Mouse (Mus musculus) midbrain, embryonic 11.5 days (tissue): Measurements from ENCODE around the gene Spag17. TPM values are rescaled to one million over a fixed set of nuclear protein-coding genes. Genes with fewer than 3 reads are reported as not detected.

Experiments
- ATAC-seq: fragments of 200-750 bp; cut with Nextera tagmentation; 2 replicates; pipeline ENCODE4 v1.8.0; 2017; ENCODE audit warnings: moderate TSS enrichment, moderate library complexity; ENCODE audit not compliant: low FRiP score
- DNase-seq: peaks from one replicate; pipeline ENCODE4 v3.0.0; 2015; ENCODE audit warnings: low spot score; ENCODE audit errors: missing footprints
- H3K27ac ChIP-seq: fragments of 300-500 bp; sonication (generic); 2 replicates; pipeline ENCODE4 v1.5.1; 2014; ENCODE audit warnings: low read depth, low read length
- H3K27me3 ChIP-seq: fragments of 300-500 bp; sonication (generic); 2 replicates; pipeline ENCODE4 v1.6.1; 2014; ENCODE audit warnings: mild to moderate bottlenecking, low read length, moderate library complexity, mixed read lengths; ENCODE audit not compliant: control insufficient read depth, insufficient read depth
- H3K36me3 ChIP-seq: fragments of 300-500 bp; sonication (generic); 2 replicates; pipeline ENCODE4 v1.6.1; 2014; ENCODE audit warnings: mild to moderate bottlenecking, low read length, moderate library complexity, mixed read lengths; ENCODE audit not compliant: control insufficient read depth, insufficient read depth
- H3K4me1 ChIP-seq: fragments of 300-500 bp; sonication (generic); 2 replicates; pipeline ENCODE4 v1.6.1; 2014; ENCODE audit warnings: low read length; ENCODE audit not compliant: control insufficient read depth, insufficient read depth
- H3K4me2 ChIP-seq: fragments of 300-500 bp; sonication (generic); 2 replicates; pipeline ENCODE4 v1.6.1; 2014; ENCODE audit warnings: mild to moderate bottlenecking, moderate library complexity
- H3K4me3 ChIP-seq: fragments of 300-500 bp; sonication (generic); 2 replicates; pipeline ENCODE4 v1.5.1; 2014; ENCODE audit warnings: low read depth, low read length
- H3K9ac ChIP-seq: fragments of 300-500 bp; sonication (generic); 2 replicates; pipeline ENCODE4 v1.6.1; 2014; ENCODE audit warnings: low read length
- H3K9me3 ChIP-seq: fragments of 300-500 bp; sonication (generic); 2 replicates; pipeline ENCODE4 v1.6.1; 2016; ENCODE audit warnings: low read length; ENCODE audit not compliant: control insufficient read depth
- WGBS: fragments of 180-500 bp; shearing (Covaris S2); extraction: QIAGEN DNeasy Blood & Tissue Kit; methylation state at CpG from one replicate; pipeline ENCODE4 v1.1.7; 2014; 5-methylcytosine and 5-hydroxymethylcytosine counted together
- polyA plus RNA-seq: library from polyadenylated mRNA; unstranded; fragments of >200 nt; fragmentation: Nextera tagmentation; extraction: Ambion mirVana; gene quantifications from 2 replicates; pipeline ENCODE4 v1.2.1, GENCODE M21; 2014

The Spag17 gene
- polyA plus RNA-seq, 1 experiment from 2014 or later, result 0.18 TPM

DNA sequence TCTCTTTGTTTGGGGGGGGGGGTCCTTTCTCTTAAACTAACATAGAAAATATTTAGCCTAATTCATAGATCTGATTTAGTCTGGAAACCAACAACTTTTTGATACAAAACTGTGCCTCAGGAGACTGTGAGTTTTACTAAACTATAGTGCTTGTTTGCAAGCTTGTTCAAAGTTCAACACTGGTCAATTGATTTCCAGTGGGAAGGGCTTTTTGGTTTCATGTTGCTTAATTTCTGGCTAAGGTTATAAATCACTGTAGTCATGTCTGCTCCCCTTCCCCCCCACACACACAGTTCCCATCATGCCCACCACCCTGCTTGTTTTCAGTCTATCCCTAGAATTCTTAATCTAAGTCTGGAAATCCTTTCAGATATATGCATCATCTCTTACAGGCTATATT is 279.8 kb downstream of the Spag17 start:
- H3K9ac ChIP-seq, result no peak overlapping the region
- peaks cover 6% of the 10 kb centered on the region for H3K4me1 ChIP-seq
- no peak overlapping the region for H3K4me3 ChIP-seq
- no peak for ATAC-seq
- H3K27me3 ChIP-seq, result no peaks in the 10 kb centered on the region
- H3K27ac ChIP-seq, result no peak overlapping the region
- no peaks in the 10 kb centered on the region for H3K36me3 ChIP-seq
- no peaks in the 10 kb centered on the region for H3K9me3 ChIP-seq
- DNase-seq, result no peak
- H3K4me2 ChIP-seq, result no peak overlapping the region

DNA sequence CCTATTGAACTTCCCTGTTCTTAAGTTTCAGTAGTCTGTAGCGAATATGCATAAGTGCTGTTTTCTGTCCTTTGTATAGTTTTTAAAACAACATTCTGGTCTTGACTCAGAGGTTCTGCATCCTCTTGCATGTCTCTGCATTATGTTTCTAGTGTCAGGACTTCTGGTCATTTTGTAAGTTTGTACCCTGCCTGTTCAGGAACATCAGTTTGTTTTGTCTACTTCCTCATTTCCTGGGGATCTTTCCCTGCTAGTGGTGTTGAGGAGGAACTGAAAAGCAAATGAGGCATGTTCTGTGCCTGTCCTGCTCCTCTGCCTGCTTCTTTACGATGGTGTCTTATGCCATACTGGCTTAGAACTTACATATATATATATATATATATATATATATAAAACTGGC is 290.8 kb downstream of the Spag17 start:
- Histone ChIP-seq H3K4me1 (no peaks in the 10 kb centered on the region), H3K4me2 (no peak overlapping the region), H3K9ac (no peak overlapping the region), H3K4me3 (no peak overlapping the region), H3K27ac (no peak overlapping the region), H3K36me3 (no peaks in the 10 kb centered on the region), H3K27me3 (no peaks in the 10 kb centered on the region), H3K9me3 (no peaks in the 10 kb centered on the region)
- ATAC-seq (no peak), DNase-seq (no peak)
- WGBS, result 97% methylated on average over 2 of the region's 2 CpGs

DNA sequence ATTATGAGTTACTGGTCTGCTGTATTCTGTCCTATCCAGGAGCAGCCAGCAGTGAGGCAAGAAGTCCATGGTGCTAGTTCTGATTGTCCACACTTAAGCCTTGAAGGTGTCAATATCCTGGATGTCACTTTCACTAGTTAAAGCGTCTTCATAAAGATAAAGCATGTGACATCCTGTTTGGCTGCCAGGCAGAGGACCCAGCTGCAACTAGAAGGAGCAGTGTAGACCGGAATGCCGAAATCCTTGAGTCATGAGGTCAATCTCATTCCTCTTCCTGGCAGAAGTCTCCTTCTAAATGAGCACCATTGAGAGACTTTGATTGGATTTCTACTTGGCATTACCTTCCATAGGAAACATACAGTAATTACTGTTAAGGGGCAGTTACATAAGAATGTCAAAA is 295.3 kb downstream of the Spag17 start:
- Histone ChIP-seq H3K4me1 (no peaks in the 10 kb centered on the region), H3K4me3 (no peak overlapping the region), H3K27me3 (no peaks in the 10 kb centered on the region), H3K9ac (no peak overlapping the region), H3K27ac (no peak overlapping the region), H3K4me2 (no peak overlapping the region), H3K9me3 (no peaks in the 10 kb centered on the region), H3K36me3 (no peaks in the 10 kb centered on the region)
- 90% methylated on average over 3 of the region's 3 CpGs for WGBS
- ATAC-seq (no peak), DNase-seq (no peak)

DNA sequence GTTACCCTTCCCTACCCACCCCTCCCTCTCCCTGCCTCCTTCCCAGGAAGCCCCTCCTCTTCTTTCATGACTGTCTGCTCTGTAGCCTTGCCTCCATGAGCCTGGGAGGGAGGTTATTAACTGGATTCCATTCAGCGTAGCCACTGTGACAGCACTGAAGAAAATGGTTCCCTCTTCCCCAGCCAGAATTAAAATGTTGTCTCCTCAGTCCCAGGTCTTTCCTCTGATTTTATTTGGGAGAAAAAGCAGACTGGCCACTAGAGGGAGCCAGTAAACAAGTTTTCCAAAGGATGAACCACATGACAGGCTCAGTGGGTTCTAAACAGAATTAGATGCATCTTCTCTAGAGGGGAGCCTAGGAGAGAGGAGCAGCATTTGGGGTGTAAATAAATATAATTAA is 304.2 kb downstream of the Spag17 start:
- no peaks in the 10 kb centered on the region for H3K36me3 ChIP-seq
- H3K4me3 ChIP-seq, result no peak overlapping the region
- WGBS, result 58% methylated on average over 1 of the region's 1 CpGs
- no peaks in the 10 kb centered on the region for H3K4me1 ChIP-seq
- H3K4me2 ChIP-seq, result no peak overlapping the region
- H3K27me3 ChIP-seq, result no peaks in the 10 kb centered on the region
- ATAC-seq, result peak; percentile 84
- peak; percentile 96 for DNase-seq
- H3K9ac ChIP-seq, result no peak overlapping the region
- no peaks in the 10 kb centered on the region for H3K9me3 ChIP-seq
- H3K27ac ChIP-seq, result no peak overlapping the region

DNA sequence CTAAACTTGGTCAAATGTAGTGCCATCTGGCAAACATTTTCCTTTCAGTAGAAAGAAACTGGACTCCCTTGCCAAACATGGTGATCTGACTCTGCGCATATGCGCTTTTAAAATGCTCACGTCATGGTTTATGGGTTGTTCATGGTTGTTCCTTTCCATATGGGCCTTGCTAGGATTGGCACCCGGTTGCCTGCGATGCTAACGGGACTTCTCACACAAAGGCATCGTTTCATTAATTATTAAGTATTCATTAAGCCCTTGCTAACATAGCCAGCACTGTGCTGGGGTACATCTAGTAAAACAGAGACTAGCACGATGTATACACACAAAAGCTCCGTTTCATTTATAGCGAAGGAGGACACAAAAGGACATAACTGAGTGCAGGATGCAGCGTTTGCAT is 304.7 kb downstream of the Spag17 start:
- no peak overlapping the region for H3K4me3 ChIP-seq
- 85% methylated on average over 11 of the region's 11 CpGs for WGBS
- no peaks in the 10 kb centered on the region for H3K4me1 ChIP-seq
- ATAC-seq (peak; percentile 38; the same call in 1 of the 2 replicates), DNase-seq (no peak)
- no peaks in the 10 kb centered on the region for H3K9me3 ChIP-seq
- H3K9ac ChIP-seq, result no peak overlapping the region
- no peaks in the 10 kb centered on the region for H3K27me3 ChIP-seq
- H3K27ac ChIP-seq, result no peak overlapping the region
- no peak overlapping the region for H3K4me2 ChIP-seq
- no peaks in the 10 kb centered on the region for H3K36me3 ChIP-seq
